Mouse (Mus musculus): ENCODE measurements around the gene Agbl4. TPM values are rescaled to one million over a fixed set of nuclear protein-coding genes. Genes with fewer than 3 reads are reported as not detected.
A peak's percentile ranks its signal among the peaks of the same experiment; 100 is the strongest.

Gene Agbl4
- polyA plus RNA-seq, 1 experiment from 2014 or later, result 0.27 TPM

- H3K4me1 ChIP-seq, result peaks cover 4% of the 10 kb centered on the region; the same call in 1 of the 2 replicates
- ATAC-seq (ENCODE audit: low FRiP score, low read depth), result no peak
- H3K27ac ChIP-seq, result no peak overlapping the region
- H3K9me3 ChIP-seq, result no peaks in the 10 kb centered on the region
- H3K4me2 ChIP-seq (replicated peaks), result no peak overlapping the region
- H3K4me3 ChIP-seq, result no peak overlapping the region
- H3K36me3 ChIP-seq, result peaks cover 53% of the 10 kb centered on the region
- H3K9ac ChIP-seq, result no peak overlapping the region
- no peaks in the 10 kb centered on the region for H3K27me3 ChIP-seq
- 76% methylated on average over 10 of the region's 10 CpGs for WGBS
Observed at GRCm38 (mm10) chr4:111443906-111444615, 1046.6 kb downstream of the Agbl4 start.

GRCm38 (mm10) chr4:111444616-111445160 lies 1047.2 kb downstream of the Agbl4 start:
- Histone ChIP-seq H3K9me3 (no peaks in the 10 kb centered on the region), H3K27me3 (no peaks in the 10 kb centered on the region), H3K4me3 (no peak overlapping the region), H3K27ac (no peak overlapping the region), H3K4me2 (replicated peaks) (no peak overlapping the region), H3K36me3 (peaks cover 59% of the 10 kb centered on the region), H3K4me1 (peaks cover 8% of the 10 kb centered on the region; the same call in 1 of the 2 replicates), H3K9ac (no peak overlapping the region)
- 40% methylated on average over 1 of the region's 1 CpGs for WGBS
- no peak for ATAC-seq (ENCODE audit: low FRiP score, low read depth)

- no peak overlapping the region for H3K4me3 ChIP-seq
- peaks cover 19% of the 10 kb centered on the region; the same call in 1 of the 2 replicates for H3K4me1 ChIP-seq
- no peak overlapping the region for H3K9ac ChIP-seq
- WGBS, result 83% methylated on average over 3 of the region's 3 CpGs
- H3K36me3 ChIP-seq, result peaks cover 67% of the 10 kb centered on the region
- no peaks in the 10 kb centered on the region for H3K27me3 ChIP-seq
- H3K4me2 ChIP-seq (replicated peaks), result no peak overlapping the region
- ATAC-seq (ENCODE audit: low FRiP score, low read depth), result no peak
- no peak overlapping the region for H3K27ac ChIP-seq
- H3K9me3 ChIP-seq, result no peaks in the 10 kb centered on the region
Observed at GRCm38 (mm10) chr4:111447918-111448317, 1050.5 kb downstream of the Agbl4 start.

GRCm38 (mm10) chr4:111448586-111448985 lies 1051.1 kb downstream of the Agbl4 start:
- Histone ChIP-seq H3K36me3 (peaks cover 66% of the 10 kb centered on the region), H3K9ac (no peak overlapping the region), H3K27me3 (no peaks in the 10 kb centered on the region), H3K9me3 (no peaks in the 10 kb centered on the region), H3K4me1 (peaks cover 19% of the 10 kb centered on the region; the same call in 1 of the 2 replicates), H3K4me2 (replicated peaks) (no peak overlapping the region), H3K27ac (no peak overlapping the region), H3K4me3 (no peak overlapping the region)
- 96% methylated on average over 4 of the region's 4 CpGs for WGBS
- no peak for ATAC-seq (ENCODE audit: low FRiP score, low read depth)

GRCm38 (mm10) chr4:111449442-111450199 lies 1052.2 kb downstream of the Agbl4 start:
- Histone ChIP-seq H3K27ac (no peak overlapping the region), H3K9me3 (no peaks in the 10 kb centered on the region), H3K4me2 (replicated peaks) (no peak overlapping the region), H3K9ac (no peak overlapping the region), H3K4me1 (peaks cover 15% of the 10 kb centered on the region; the same call in 1 of the 2 replicates), H3K27me3 (no peaks in the 10 kb centered on the region), H3K36me3 (peaks cover 77% of the 10 kb centered on the region), H3K4me3 (no peak overlapping the region)
- ATAC-seq (ENCODE audit: low FRiP score, low read depth), result no peak
- 74% methylated on average over 7 of the region's 7 CpGs for WGBS

- no peak overlapping the region for H3K9ac ChIP-seq
- H3K9me3 ChIP-seq, result no peaks in the 10 kb centered on the region
- H3K27me3 ChIP-seq, result no peaks in the 10 kb centered on the region
- no peak overlapping the region for H3K4me2 ChIP-seq (replicated peaks)
- ATAC-seq (ENCODE audit: low FRiP score, low read depth), result no peak
- H3K4me3 ChIP-seq, result no peak overlapping the region
- WGBS, result 64% methylated on average over 7 of the region's 7 CpGs
- no peak overlapping the region for H3K27ac ChIP-seq
- H3K36me3 ChIP-seq, result peaks cover 87% of the 10 kb centered on the region
- peaks cover 15% of the 10 kb centered on the region; the same call in 1 of the 2 replicates for H3K4me1 ChIP-seq
Observed at GRCm38 (mm10) chr4:111451283-111451918, 1053.9 kb downstream of the Agbl4 start.

GRCm38 (mm10) chr4:111452192-111452591 lies 1054.7 kb downstream of the Agbl4 start:
- H3K9me3 ChIP-seq, result no peaks in the 10 kb centered on the region
- no peak overlapping the region for H3K9ac ChIP-seq
- H3K4me2 ChIP-seq (replicated peaks), result no peak overlapping the region
- 86% methylated on average over 5 of the region's 5 CpGs for WGBS
- no peak overlapping the region for H3K27ac ChIP-seq
- H3K36me3 ChIP-seq, result peaks cover 81% of the 10 kb centered on the region
- no peaks in the 10 kb centered on the region for H3K27me3 ChIP-seq
- ATAC-seq (ENCODE audit: low FRiP score, low read depth), result no peak
- H3K4me1 ChIP-seq, result peaks cover 15% of the 10 kb centered on the region; the same call in 1 of the 2 replicates
- no peak overlapping the region for H3K4me3 ChIP-seq

GRCm38 (mm10) chr4:111453275-111453674 lies 1055.8 kb downstream of the Agbl4 start:
- H3K27me3 ChIP-seq, result no peaks in the 10 kb centered on the region
- H3K36me3 ChIP-seq, result peaks cover 83% of the 10 kb centered on the region
- H3K27ac ChIP-seq, result no peak overlapping the region
- H3K4me1 ChIP-seq, result peaks cover 15% of the 10 kb centered on the region; the same call in 1 of the 2 replicates
- H3K4me3 ChIP-seq, result no peak overlapping the region
- WGBS, result 69% methylated on average over 3 of the region's 3 CpGs
- no peak overlapping the region for H3K4me2 ChIP-seq (replicated peaks)
- H3K9ac ChIP-seq, result no peak overlapping the region
- H3K9me3 ChIP-seq, result no peaks in the 10 kb centered on the region
- ATAC-seq (ENCODE audit: low FRiP score, low read depth), result no peak

- Histone ChIP-seq H3K9ac (no peak overlapping the region), H3K9me3 (no peaks in the 10 kb centered on the region), H3K27ac (no peak overlapping the region), H3K4me3 (no peak overlapping the region), H3K4me2 (replicated peaks) (no peak overlapping the region), H3K36me3 (peaks cover 83% of the 10 kb centered on the region), H3K27me3 (no peaks in the 10 kb centered on the region), H3K4me1 (peaks cover 11% of the 10 kb centered on the region; the same call in 1 of the 2 replicates)
- no peak for ATAC-seq (ENCODE audit: low FRiP score, low read depth)
- whole genome bisulfite sequencing, result 86% methylated on average over 5 of the region's 5 CpGs
Observed at GRCm38 (mm10) chr4:111455621-111456020, 1058.2 kb downstream of the Agbl4 start.

GRCm38 (mm10) chr4:111457568-111457967 lies 1060.1 kb downstream of the Agbl4 start:
- H3K4me1 ChIP-seq, result no peaks in the 10 kb centered on the region
- H3K9me3 ChIP-seq, result no peaks in the 10 kb centered on the region
- no peak overlapping the region for H3K4me2 ChIP-seq (replicated peaks)
- no peak overlapping the region for H3K9ac ChIP-seq
- H3K36me3 ChIP-seq, result peaks cover 66% of the 10 kb centered on the region
- no peaks in the 10 kb centered on the region for H3K27me3 ChIP-seq
- no peak overlapping the region for H3K4me3 ChIP-seq
- 39% methylated on average over 5 of the region's 5 CpGs for WGBS
- ATAC-seq (ENCODE audit: low FRiP score, low read depth), result no peak
- H3K27ac ChIP-seq, result no peak overlapping the region

- H3K36me3 ChIP-seq, result no peaks in the 10 kb centered on the region
- no peak overlapping the region; the same call in 1 of the 2 replicates for H3K27ac ChIP-seq
- ATAC-seq (ENCODE audit: low FRiP score, low read depth), result peak; percentile 65; the same call in 1 of the 2 replicates
- H3K4me3 ChIP-seq, result no peak overlapping the region
- H3K9ac ChIP-seq, result no peak overlapping the region
- no peaks in the 10 kb centered on the region for H3K27me3 ChIP-seq
- H3K4me1 ChIP-seq, result peaks cover 29% of the 10 kb centered on the region
- WGBS, result 74% methylated on average over 2 of the region's 2 CpGs
- no peaks in the 10 kb centered on the region for H3K9me3 ChIP-seq
- H3K4me2 ChIP-seq (replicated peaks), result no peak overlapping the region
Observed at GRCm38 (mm10) chr4:111467293-111467773, 1069.9 kb downstream of the Agbl4 start.

All from limb, embryonic 13.5 days (tissue).